Mouse (Mus musculus): Measurements from ENCODE around the gene Tmprss5. TPM values are rescaled to one million over a fixed set of nuclear protein-coding genes. Genes with fewer than 3 reads are reported as not detected.

The Tmprss5 gene
- polyA plus RNA-seq, 1 experiment from 2014 or later: 1.3 TPM

DNA sequence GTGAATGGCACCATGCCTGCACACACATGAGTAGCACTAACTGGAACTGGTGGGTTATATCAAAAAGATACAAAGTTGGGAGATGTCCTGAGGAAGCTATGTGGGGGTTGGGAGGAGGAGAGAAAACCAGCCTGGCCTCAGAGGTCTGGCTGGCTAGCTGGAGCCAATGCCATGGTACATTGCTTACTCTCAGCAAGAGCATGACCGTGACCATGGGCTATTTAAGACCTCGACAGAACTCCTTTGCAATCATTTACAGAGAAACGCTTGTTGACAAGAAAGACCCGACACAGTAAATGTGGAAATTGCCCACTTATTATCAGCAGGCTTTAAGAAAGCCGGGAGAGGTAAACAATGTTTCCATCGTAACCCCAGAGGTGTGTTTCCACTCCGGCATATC, 44.6 kb downstream of the Tmprss5 start:
- Histone ChIP-seq H3K27me3 (replicated peaks; ENCODE audit: control insufficient read depth, insufficient read depth, low read length) (no peaks in the 10 kb centered on the region), H3K4me1 (replicated peaks; ENCODE audit: control insufficient read depth, insufficient read depth, low read length) (no peaks in the 10 kb centered on the region), H3K4me2 (ENCODE audit: low read length) (no peak overlapping the region), H3K27ac (ENCODE audit: low read depth) (no peak overlapping the region), H3K4me3 (ENCODE audit: low read depth, low read length) (no peak overlapping the region), H3K36me3 (ENCODE audit: control insufficient read depth, insufficient read depth, low read length) (no peaks in the 10 kb centered on the region), H3K9me3 (ENCODE audit: control insufficient read depth, low read length) (no peaks in the 10 kb centered on the region), H3K9ac (ENCODE audit: low read length) (no peak overlapping the region)
- ATAC-seq (replicated peaks; ENCODE audit: low FRiP score, low TSS enrichment, low read depth) (no peak), DNase-seq (ENCODE audit: low spot score) (no peak)
- 55% methylated on average over 7 of the region's 7 CpGs for WGBS

DNA sequence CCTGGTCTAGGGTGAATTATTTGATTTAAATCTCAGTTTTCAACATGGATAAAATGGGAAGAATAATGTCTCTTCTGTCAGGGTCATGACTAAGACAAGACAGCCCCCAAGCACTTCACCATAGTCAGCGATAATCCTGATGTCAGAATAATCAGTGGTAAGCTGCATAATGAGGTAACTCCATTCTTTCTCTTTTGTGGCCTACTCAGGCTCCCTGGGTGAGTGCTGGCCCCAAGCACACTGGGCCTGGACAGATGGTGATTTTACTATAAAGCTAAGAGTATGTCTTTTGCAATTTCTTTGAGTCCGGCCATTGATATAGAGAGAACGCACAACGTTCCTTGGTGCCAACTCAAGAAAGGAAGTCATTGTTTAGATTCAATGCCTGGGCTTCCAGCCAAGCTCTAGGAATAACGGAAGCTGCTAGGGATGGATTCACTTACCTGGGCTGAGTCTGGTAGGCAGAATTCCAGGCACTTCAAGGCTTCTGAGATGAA, 49.5 kb downstream of the Tmprss5 start:
- no peaks in the 10 kb centered on the region for H3K27me3 ChIP-seq (replicated peaks; ENCODE audit: control insufficient read depth, insufficient read depth, low read length)
- no peak for ATAC-seq (replicated peaks; ENCODE audit: low FRiP score, low TSS enrichment, low read depth)
- H3K4me2 ChIP-seq (ENCODE audit: low read length): no peak overlapping the region
- no peaks in the 10 kb centered on the region for H3K4me1 ChIP-seq (replicated peaks; ENCODE audit: control insufficient read depth, insufficient read depth, low read length)
- DNase-seq (ENCODE audit: low spot score): no peak
- no peak overlapping the region for H3K9ac ChIP-seq (ENCODE audit: low read length)
- no peak overlapping the region for H3K4me3 ChIP-seq (ENCODE audit: low read depth, low read length)
- H3K36me3 ChIP-seq (ENCODE audit: control insufficient read depth, insufficient read depth, low read length): no peaks in the 10 kb centered on the region
- no peaks in the 10 kb centered on the region for H3K9me3 ChIP-seq (ENCODE audit: control insufficient read depth, low read length)
- H3K27ac ChIP-seq (ENCODE audit: low read depth): no peak overlapping the region
- WGBS: 48% methylated on average over 5 of the region's 5 CpGs

DNA sequence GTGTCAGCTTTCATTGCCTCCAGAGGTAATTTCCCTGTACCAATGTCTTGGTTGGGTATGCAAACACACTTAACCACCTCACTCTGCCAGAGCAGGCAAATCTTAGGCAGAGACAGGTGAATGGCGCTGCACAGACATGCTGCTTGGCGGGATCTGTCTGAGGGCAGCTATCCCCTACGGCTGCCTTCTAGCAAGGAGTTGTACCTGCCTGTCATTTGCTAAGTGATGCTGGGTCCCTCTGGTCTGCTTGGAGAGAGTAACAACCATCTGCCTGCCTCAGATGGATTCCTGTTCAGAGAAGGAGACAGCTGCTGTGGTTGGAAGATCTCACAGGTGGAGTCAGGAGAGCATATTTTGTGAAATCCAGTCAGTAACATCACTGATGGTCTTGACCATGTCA, 62.8 kb downstream of the Tmprss5 start:
- no peaks in the 10 kb centered on the region for H3K4me1 ChIP-seq (replicated peaks; ENCODE audit: control insufficient read depth, insufficient read depth, low read length)
- H3K36me3 ChIP-seq (ENCODE audit: control insufficient read depth, insufficient read depth, low read length): no peaks in the 10 kb centered on the region
- no peak for DNase-seq (ENCODE audit: low spot score)
- no peak overlapping the region for H3K4me3 ChIP-seq (ENCODE audit: low read depth, low read length)
- H3K4me2 ChIP-seq (ENCODE audit: low read length): no peak overlapping the region
- no peak overlapping the region for H3K27ac ChIP-seq (ENCODE audit: low read depth)
- 79% methylated on average over 3 of the region's 3 CpGs for WGBS
- no peak overlapping the region for H3K9ac ChIP-seq (ENCODE audit: low read length)
- H3K27me3 ChIP-seq (replicated peaks; ENCODE audit: control insufficient read depth, insufficient read depth, low read length): no peaks in the 10 kb centered on the region
- ATAC-seq (replicated peaks; ENCODE audit: low FRiP score, low TSS enrichment, low read depth): no peak
- no peaks in the 10 kb centered on the region for H3K9me3 ChIP-seq (ENCODE audit: control insufficient read depth, low read length)

DNA sequence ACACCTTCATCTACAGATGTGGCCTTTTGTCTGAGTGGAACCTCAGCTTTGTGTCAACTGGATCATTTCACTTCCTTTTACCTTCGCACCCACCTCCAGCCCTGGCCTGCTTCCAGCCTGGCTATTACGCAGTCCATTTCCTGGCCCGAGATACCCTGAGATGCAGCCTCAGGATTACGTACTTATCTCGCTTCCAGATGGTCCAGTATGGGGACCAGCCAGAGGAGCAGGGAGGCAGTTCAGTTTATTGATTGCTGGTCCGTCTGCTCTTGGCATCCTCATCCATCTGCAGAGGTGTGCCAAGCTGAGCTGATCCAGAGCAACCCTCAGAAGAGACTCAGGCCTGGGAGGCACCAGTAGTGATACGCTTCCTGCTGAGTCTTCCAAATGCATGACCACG, 64.7 kb downstream of the Tmprss5 start:
- Histone ChIP-seq H3K9me3 (ENCODE audit: control insufficient read depth, low read length) (no peaks in the 10 kb centered on the region), H3K9ac (ENCODE audit: low read length) (no peak overlapping the region), H3K36me3 (ENCODE audit: control insufficient read depth, insufficient read depth, low read length) (no peaks in the 10 kb centered on the region), H3K27ac (ENCODE audit: low read depth) (no peak overlapping the region), H3K4me3 (ENCODE audit: low read depth, low read length) (no peak overlapping the region), H3K4me1 (replicated peaks; ENCODE audit: control insufficient read depth, insufficient read depth, low read length) (no peaks in the 10 kb centered on the region), H3K4me2 (ENCODE audit: low read length) (no peak overlapping the region), H3K27me3 (replicated peaks; ENCODE audit: control insufficient read depth, insufficient read depth, low read length) (no peaks in the 10 kb centered on the region)
- 79% methylated on average over 8 of the region's 8 CpGs for WGBS
- no peak for ATAC-seq (replicated peaks; ENCODE audit: low FRiP score, low TSS enrichment, low read depth)
- DNase-seq (ENCODE audit: low spot score): no peak

DNA sequence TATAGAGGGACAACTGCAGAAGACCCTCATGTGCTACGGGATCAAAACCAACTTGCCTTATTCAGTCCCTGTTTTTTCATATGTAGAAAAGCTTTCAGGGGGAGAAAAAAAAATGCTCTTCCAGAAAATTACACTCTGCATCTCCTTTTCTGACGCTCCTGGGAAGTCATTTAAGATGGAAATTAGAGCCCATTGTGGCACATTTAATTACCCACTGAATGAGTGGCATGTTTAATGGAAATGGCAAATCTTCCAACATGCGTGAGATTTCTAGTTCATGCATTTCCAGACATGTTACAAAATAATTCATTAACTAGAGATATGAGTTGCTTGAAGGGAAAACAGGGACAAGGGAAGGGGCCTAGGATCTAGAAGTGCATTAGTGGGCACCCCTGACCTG, 66.0 kb downstream of the Tmprss5 start:
- H3K4me2 ChIP-seq (ENCODE audit: low read length): no peak overlapping the region
- no peak overlapping the region for H3K4me3 ChIP-seq (ENCODE audit: low read depth, low read length)
- no peak for DNase-seq (ENCODE audit: low spot score)
- H3K27ac ChIP-seq (ENCODE audit: low read depth): no peak overlapping the region
- H3K4me1 ChIP-seq (replicated peaks; ENCODE audit: control insufficient read depth, insufficient read depth, low read length): no peaks in the 10 kb centered on the region
- WGBS: 79% methylated on average over 3 of the region's 3 CpGs
- ATAC-seq (replicated peaks; ENCODE audit: low FRiP score, low TSS enrichment, low read depth): no peak
- H3K36me3 ChIP-seq (ENCODE audit: control insufficient read depth, insufficient read depth, low read length): no peaks in the 10 kb centered on the region
- H3K27me3 ChIP-seq (replicated peaks; ENCODE audit: control insufficient read depth, insufficient read depth, low read length): no peaks in the 10 kb centered on the region
- H3K9me3 ChIP-seq (ENCODE audit: control insufficient read depth, low read length): no peaks in the 10 kb centered on the region
- no peak overlapping the region for H3K9ac ChIP-seq (ENCODE audit: low read length)

Other genes with a start within 250 kb of the Tmprss5 start
- 2.4 and 3.4 TPM in 2 replicates for gene Zbtb16, start 245.0 kb upstream of the Tmprss5 start, polyA plus RNA-seq (2014; fragmentation: Nextera tagmentation; extraction: Ambion mirVana)
- gene Htr3a, start 170.2 kb upstream of the Tmprss5 start, polyA plus RNA-seq (2014; fragmentation: Nextera tagmentation; extraction: Ambion mirVana): 2.5 and 2.7 TPM in 2 replicates
- 2.3 and 3.3 TPM in 2 replicates for gene Htr3b, start 116.3 kb upstream of the Tmprss5 start, polyA plus RNA-seq (2014; fragmentation: Nextera tagmentation; extraction: Ambion mirVana)
- 26.7 and 30.7 TPM in 2 replicates for gene Usp28, start 95.9 kb upstream of the Tmprss5 start, polyA plus RNA-seq (2014; fragmentation: Nextera tagmentation; extraction: Ambion mirVana)
- 37.0 and 44.0 TPM in 2 replicates for gene Zw10, start 25.6 kb upstream of the Tmprss5 start, polyA plus RNA-seq (2014; fragmentation: Nextera tagmentation; extraction: Ambion mirVana)
- not detected in 2 replicates for gene Gm4894, start 169.3 kb downstream of the Tmprss5 start, polyA plus RNA-seq (2014; fragmentation: Nextera tagmentation; extraction: Ambion mirVana)